Mouse (Mus musculus) heart, embryonic 12.5 days (tissue): ENCODE results near the gene Epn2. TPM values are rescaled to one million over a fixed set of nuclear protein-coding genes. Genes with fewer than 3 reads are reported as not detected.

Source experiments
- ATAC-seq: fragments of 200-750 bp; cut with Nextera tagmentation; 2 replicates; pipeline ENCODE4 v1.8.0; 2017; ENCODE audit warnings: moderate TSS enrichment, moderate library complexity; ENCODE audit not compliant: insufficient number of reproducible peaks, low FRiP score
- H3K27ac ChIP-seq: fragments of 300-500 bp; sonication (generic); 2 replicates; pipeline ENCODE4 v1.5.1; 2016; ENCODE audit warnings: mild to moderate bottlenecking, moderate library complexity; ENCODE audit not compliant: poor library complexity, severe bottlenecking
- H3K27me3 ChIP-seq: fragments of 300-500 bp; sonication (generic); replicated peaks from 2 replicates; pipeline ENCODE4 v1.6.1; 2016; ENCODE audit warnings: mild to moderate bottlenecking, moderate library complexity
- H3K36me3 ChIP-seq: fragments of 300-500 bp; sonication (generic); 2 replicates; pipeline ENCODE4 v1.6.1; 2016; ENCODE audit warnings: mild to moderate bottlenecking, moderate library complexity
- H3K4me1 ChIP-seq: fragments of 300-500 bp; sonication (generic); replicated peaks from 2 replicates; pipeline ENCODE4 v1.6.1; 2016; ENCODE audit warnings: mild to moderate bottlenecking
- H3K4me2 ChIP-seq: fragments of 300-500 bp; sonication (generic); 2 replicates; pipeline ENCODE4 v1.6.1; 2016; ENCODE audit warnings: mild to moderate bottlenecking, moderate library complexity
- H3K4me3 ChIP-seq: fragments of 300-500 bp; sonication (generic); 2 replicates; pipeline ENCODE4 v1.5.1; 2016; ENCODE audit warnings: mild to moderate bottlenecking
- H3K9ac ChIP-seq: fragments of 300-500 bp; sonication (generic); 2 replicates; pipeline ENCODE4 v1.6.1; 2016; ENCODE audit warnings: mild to moderate bottlenecking, moderate library complexity
- H3K9me3 ChIP-seq: fragments of 300-500 bp; sonication (generic); replicated peaks from 2 replicates; pipeline ENCODE4 v1.6.1; 2016; ENCODE audit warnings: mild to moderate bottlenecking, moderate library complexity
- WGBS: fragments of 180-500 bp; shearing (Covaris S2); methylation state at CpG from one replicate; pipeline ENCODE4 v1.1.7; 2016; 5-methylcytosine and 5-hydroxymethylcytosine counted together
- polyA plus RNA-seq: library from polyadenylated mRNA; unstranded; fragments of >200 nt; fragmentation: Nextera tagmentation; extraction: Ambion mirVana; gene quantifications from 2 replicates; pipeline ENCODE4 v1.2.1, GENCODE M21; 2016

Epn2 gene
- polyA plus RNA-seq, 1 experiment from 2014 or later, result 23.1 TPM

- H3K9ac ChIP-seq, result no peak overlapping the region
- no peak overlapping the region for H3K27ac ChIP-seq
- no peaks in the 10 kb centered on the region for H3K9me3 ChIP-seq
- H3K4me3 ChIP-seq, result no peak overlapping the region
- H3K27me3 ChIP-seq, result no peaks in the 10 kb centered on the region
- no peaks in the 10 kb centered on the region for H3K36me3 ChIP-seq
- no peak for ATAC-seq
- H3K4me2 ChIP-seq, result no peak overlapping the region
- peaks cover 5% of the 10 kb centered on the region for H3K4me1 ChIP-seq
- WGBS, result 83% methylated on average over 4 of the region's 4 CpGs
Measured at GRCm38 (mm10) chr11:61478788-61479187, 100.7 kb downstream of the Epn2 start.

DNA sequence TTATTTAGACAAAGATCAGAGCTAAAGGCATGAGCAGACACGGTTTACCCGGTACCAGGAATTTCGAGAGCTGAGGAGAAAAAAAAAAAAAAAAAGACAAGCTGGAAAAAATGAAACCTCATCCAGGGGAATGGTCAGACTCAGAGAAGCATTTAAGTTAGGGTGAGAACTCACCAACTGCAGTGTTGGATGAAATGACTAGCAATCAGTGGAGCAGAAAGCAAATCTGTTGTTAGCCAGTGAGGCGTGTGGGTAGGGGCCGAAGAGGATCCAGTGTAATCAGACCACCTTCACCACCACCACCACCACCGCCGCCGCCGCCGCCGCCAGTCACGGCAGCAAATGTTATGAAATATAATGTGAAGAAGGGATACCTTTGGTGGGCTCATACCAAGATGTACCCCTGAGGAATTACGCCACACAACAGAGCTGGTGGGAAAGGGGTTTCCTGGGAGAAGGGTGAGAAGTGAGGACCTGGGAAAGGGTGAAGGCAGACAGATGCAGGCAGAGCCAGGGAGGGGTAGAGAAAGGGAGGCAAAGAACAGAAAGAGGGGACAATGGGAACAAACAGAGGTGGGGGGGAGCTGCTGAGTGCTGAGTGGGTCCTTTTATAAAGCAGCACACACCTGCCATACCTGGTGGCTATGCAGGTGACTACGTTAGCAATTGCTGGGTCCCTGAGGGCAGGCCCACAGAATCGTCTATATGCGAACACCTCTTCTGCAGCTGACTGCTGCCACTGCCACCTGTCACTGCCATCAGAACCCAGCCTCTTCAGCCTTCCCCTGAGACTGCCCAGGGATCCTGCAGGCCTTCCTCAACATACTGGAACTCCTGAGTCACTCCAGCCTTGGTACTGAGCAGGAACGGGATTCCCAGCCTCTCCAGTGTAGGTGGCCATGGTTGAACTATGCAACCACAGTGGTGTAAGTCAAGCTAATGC, 101.7 kb downstream of the Epn2 start:
- Histone ChIP-seq H3K36me3 (no peaks in the 10 kb centered on the region), H3K9ac (no peak overlapping the region), H3K4me2 (no peak overlapping the region), H3K4me3 (no peak overlapping the region), H3K27ac (no peak overlapping the region), H3K27me3 (no peaks in the 10 kb centered on the region), H3K9me3 (no peaks in the 10 kb centered on the region), H3K4me1 (peaks cover 5% of the 10 kb centered on the region)
- no peak for ATAC-seq
- WGBS, result 71% methylated on average over 17 of the region's 17 CpGs

DNA sequence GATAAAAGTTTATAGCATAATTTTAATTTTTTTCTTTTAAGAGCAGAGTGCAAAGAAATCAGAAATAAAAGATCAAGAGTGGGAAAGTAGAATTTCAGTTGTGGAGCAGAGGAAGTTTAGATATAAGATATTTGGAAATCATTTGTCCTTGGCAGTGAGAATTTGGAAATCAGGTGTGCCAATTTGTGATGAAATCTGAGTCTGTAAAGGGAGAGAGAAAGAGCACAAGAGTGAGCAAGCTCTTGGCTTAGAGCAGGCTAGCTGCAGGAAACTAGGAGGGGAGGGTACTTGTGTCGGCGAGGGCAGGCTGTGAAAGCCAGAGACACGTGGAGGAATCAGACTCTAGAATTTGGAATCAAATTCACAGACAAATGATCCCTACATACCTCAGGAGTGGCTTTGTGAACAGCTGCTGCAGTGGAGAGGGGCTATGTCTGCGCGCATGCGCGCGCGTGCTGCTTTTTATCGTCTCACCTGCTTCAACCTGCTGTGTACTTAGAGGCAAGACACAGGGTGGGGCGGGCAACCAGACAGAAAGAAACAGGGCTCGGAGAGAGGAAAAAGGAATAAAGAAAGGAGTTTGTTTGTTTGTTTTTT, 102.6 kb downstream of the Epn2 start:
- peak overlapping the region; percentile 33 for H3K4me2 ChIP-seq
- H3K27ac ChIP-seq, result no peak overlapping the region
- H3K4me1 ChIP-seq, result peaks cover 4% of the 10 kb centered on the region
- H3K9me3 ChIP-seq, result no peaks in the 10 kb centered on the region
- H3K4me3 ChIP-seq, result no peak overlapping the region
- H3K9ac ChIP-seq, result no peak overlapping the region
- 55% methylated on average over 12 of the region's 12 CpGs for WGBS
- no peak for ATAC-seq
- H3K36me3 ChIP-seq, result no peaks in the 10 kb centered on the region
- no peaks in the 10 kb centered on the region for H3K27me3 ChIP-seq

- Histone ChIP-seq H3K27ac (no peak overlapping the region), H3K4me2 (no peak overlapping the region), H3K9ac (no peak overlapping the region), H3K27me3 (no peaks in the 10 kb centered on the region), H3K9me3 (no peaks in the 10 kb centered on the region), H3K4me3 (no peak overlapping the region), H3K4me1 (no peaks in the 10 kb centered on the region; the same call in 1 of the 2 replicates), H3K36me3 (no peaks in the 10 kb centered on the region)
- 72% methylated on average over 4 of the region's 4 CpGs for WGBS
- ATAC-seq, result no peak
Measured at GRCm38 (mm10) chr11:61473630-61474029, 105.9 kb downstream of the Epn2 start.

- no peak for ATAC-seq
- H3K4me3 ChIP-seq, result no peak overlapping the region
- H3K27me3 ChIP-seq, result no peaks in the 10 kb centered on the region
- H3K9me3 ChIP-seq, result no peaks in the 10 kb centered on the region
- H3K36me3 ChIP-seq, result no peaks in the 10 kb centered on the region
- H3K4me2 ChIP-seq, result no peak overlapping the region
- H3K27ac ChIP-seq, result no peak overlapping the region
- no peak overlapping the region for H3K9ac ChIP-seq
- H3K4me1 ChIP-seq, result no peaks in the 10 kb centered on the region; the same call in 1 of the 2 replicates
Measured at GRCm38 (mm10) chr11:61470880-61471279, 108.6 kb downstream of the Epn2 start.

GRCm38 (mm10) chr11:61469317-61469917, 110.1 kb downstream of the Epn2 start:
- Histone ChIP-seq H3K27me3 (no peaks in the 10 kb centered on the region), H3K9ac (no peak overlapping the region), H3K4me2 (no peak overlapping the region), H3K36me3 (no peaks in the 10 kb centered on the region), H3K4me3 (no peak overlapping the region), H3K4me1 (no peaks in the 10 kb centered on the region; the same call in 1 of the 2 replicates), H3K27ac (no peak overlapping the region), H3K9me3 (no peaks in the 10 kb centered on the region)
- 60% methylated on average over 7 of the region's 7 CpGs for WGBS
- no peak for ATAC-seq

DNA sequence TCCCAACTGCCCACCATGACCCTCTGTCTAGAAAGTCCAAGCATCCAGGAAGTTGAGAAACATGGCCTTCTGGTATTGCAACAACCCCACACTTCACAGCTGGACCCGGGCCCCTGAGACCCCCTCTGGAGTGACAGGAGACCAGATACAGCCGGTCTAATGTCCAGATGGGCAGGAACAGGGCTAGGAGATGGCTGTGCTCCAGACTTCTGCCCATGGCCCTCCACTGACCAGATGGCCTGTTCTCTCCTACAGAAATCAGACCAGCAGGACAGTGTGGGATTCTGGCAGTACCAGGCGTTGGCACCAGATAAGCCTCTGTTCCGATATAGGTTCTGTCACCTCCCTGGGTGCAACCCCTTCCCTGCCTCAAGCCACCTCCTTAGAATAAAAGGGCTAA, 111.0 kb downstream of the Epn2 start:
- H3K9me3 ChIP-seq, result no peaks in the 10 kb centered on the region
- ATAC-seq, result no peak
- WGBS, result 72% methylated on average over 4 of the region's 4 CpGs
- no peak overlapping the region for H3K4me2 ChIP-seq
- no peak overlapping the region for H3K9ac ChIP-seq
- H3K4me1 ChIP-seq, result no peaks in the 10 kb centered on the region; the same call in 1 of the 2 replicates
- H3K4me3 ChIP-seq, result no peak overlapping the region
- no peaks in the 10 kb centered on the region for H3K27me3 ChIP-seq
- H3K36me3 ChIP-seq, result no peaks in the 10 kb centered on the region
- no peak overlapping the region for H3K27ac ChIP-seq

Other genes with a start within 250 kb of the Epn2 start
- gene Slc47a2, start 236.8 kb downstream of the Epn2 start, polyA plus RNA-seq, result not detected in 2 replicates
- gene Slc47a1, start 201.3 kb downstream of the Epn2 start, polyA plus RNA-seq, result 26.1 and 27.4 TPM in 2 replicates
- gene Rnf112, start 125.6 kb downstream of the Epn2 start, polyA plus RNA-seq, result 0.17 and 0.42 TPM in 2 replicates
- gene Mfap4, start 94.3 kb downstream of the Epn2 start, polyA plus RNA-seq, result 72.4 and 76.0 TPM in 2 replicates
- gene Mapk7, start 85.3 kb downstream of the Epn2 start, polyA plus RNA-seq, result 33.9 and 35.3 TPM in 2 replicates
- gene B9d1, start 74.5 kb downstream of the Epn2 start, polyA plus RNA-seq, result 9.0 and 11.0 TPM in 2 replicates
- 7.7 and 8.1 TPM in 2 replicates for gene Grap, start 73.6 kb upstream of the Epn2 start, polyA plus RNA-seq
- 2.7 and 2.8 TPM in 2 replicates for gene Fam83g, start 104.4 kb upstream of the Epn2 start, polyA plus RNA-seq
- gene Slc5a10, start 141.1 kb upstream of the Epn2 start, polyA plus RNA-seq, result not detected in 2 replicates
- gene Prpsap2, start 182.4 kb upstream of the Epn2 start, polyA plus RNA-seq, result 16.4 and 20.0 TPM in 2 replicates